20 mouse cellular contexts compared by ENCODE assay signal in the genomic region with DNA sequence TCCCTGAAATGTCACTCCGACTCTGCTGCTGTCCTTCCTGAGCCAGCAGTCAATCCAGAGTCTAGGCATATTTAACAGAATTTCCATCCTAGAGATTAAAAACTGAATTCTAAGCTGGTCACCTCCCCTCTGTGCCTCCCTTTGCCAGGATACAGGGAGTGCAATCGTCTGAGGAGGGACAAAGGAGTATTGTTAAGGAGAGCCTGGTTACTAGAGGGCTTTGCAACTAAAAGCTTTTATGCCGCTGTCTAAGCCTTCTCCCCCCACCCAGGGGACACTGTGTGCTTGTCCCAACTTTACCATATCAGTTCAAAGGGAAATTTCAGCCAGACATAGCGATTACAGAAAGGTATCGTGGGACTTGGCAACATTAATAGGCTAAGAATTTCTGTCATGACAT. TPM values are rescaled to one million over a fixed set of nuclear protein-coding genes. Genes with fewer than 3 reads are reported as not detected.
DNase-seq lines count a peak whose midpoint lies in the region; ATAC-seq and TF ChIP-seq lines count a peak whose summit lies in the region.
"Had no signal": no experiment of that assay in that cellular context is flagged by ENCODE, and none has a peak within 500 bp of the region (broad histone marks: within the 10 kb centered on the region; RNA-seq: fewer than 3 reads in every experiment).

No protein-coding gene starts in this region.

- 10% methylated on average over 5 of the region's 5 CpGs for WGBS in forebrain, embryonic 12.5 days
- 12% methylated on average over 5 of the region's 5 CpGs for WGBS in midbrain, embryonic 11.5 days

- peak; percentile 60; the same call in 1 of the 2 replicates for ATAC-seq in forebrain, embryonic 12.5 days (ENCODE audit: low FRiP score)
- ATAC-seq in midbrain, embryonic 11.5 days (ENCODE audit: low FRiP score), result peak; percentile 87
- ATAC-seq in activated CD4-positive, CD25-positive, alpha-beta regulatory T cell, adult 4 months, result no peak
- ATAC-seq: inflammation-experienced regulatory T-cells, adult 6 months had no signal

- no peaks in the 10 kb centered on the region for H3K27me3 ChIP-seq in ES-Bruce4 (ENCODE audit: control insufficient read depth, insufficient read depth, low read length, poor library complexity, severe bottlenecking)
- H3K27me3 ChIP-seq in forebrain, embryonic 12.5 days, result no peaks in the 10 kb centered on the region
- H3K27me3 ChIP-seq in midbrain, embryonic 11.5 days (ENCODE audit: control insufficient read depth, insufficient read depth, low read length), result no peaks in the 10 kb centered on the region
- H3K27me3 ChIP-seq: embryonic facial prominence, embryonic 13.5 days; limb, embryonic 15.5 days had no signal

- H3K36me3 ChIP-seq in ES-Bruce4 (ENCODE audit: control insufficient read depth, insufficient read depth, low read length, poor library complexity, severe bottlenecking), result no peaks in the 10 kb centered on the region
- no peaks in the 10 kb centered on the region for H3K36me3 ChIP-seq in forebrain, embryonic 12.5 days (replicated peaks)
- no peaks in the 10 kb centered on the region for H3K36me3 ChIP-seq in midbrain, embryonic 11.5 days (ENCODE audit: control insufficient read depth, insufficient read depth, low read length)
- H3K36me3 ChIP-seq: embryonic facial prominence, embryonic 13.5 days; limb, embryonic 15.5 days had no signal

- peak overlapping the region; percentile 63; the same call in 1 of the 2 replicates for H3K27ac ChIP-seq in ES-Bruce4 (ENCODE audit: insufficient read depth, low read length)
- H3K27ac ChIP-seq in forebrain, embryonic 12.5 days, result no peak overlapping the region
- no peak overlapping the region; the same call in 1 of the 2 replicates for H3K27ac ChIP-seq in midbrain, embryonic 11.5 days (ENCODE audit: low read depth, low read length)
- H3K27ac ChIP-seq: embryonic facial prominence, embryonic 13.5 days; layer of hippocampus, adult 2 months; left cerebral cortex, adult 2 months; limb, embryonic 15.5 days; macrophage had no signal

- TF ChIP-seq POLR2A in ES-Bruce4 (IDR thresholded peaks at IDR 0.05; ENCODE audit: insufficient read depth, low read length), result no peak

- TF ChIP-seq EP300 in ES-Bruce4 (IDR thresholded peaks at IDR 0.05; ENCODE audit: insufficient read depth, low read depth, low read length), result no peak

- H3K9ac ChIP-seq in ES-Bruce4 (ENCODE audit: low read depth, poor library complexity, severe bottlenecking), result no peak overlapping the region
- no peak overlapping the region for H3K9ac ChIP-seq in forebrain, embryonic 12.5 days
- H3K9ac ChIP-seq in midbrain, embryonic 11.5 days (ENCODE audit: low read length), result peak overlapping the region; percentile 31; the same call in 1 of the 2 replicates
- H3K9ac ChIP-seq: embryonic facial prominence, embryonic 13.5 days; limb, embryonic 15.5 days had no signal

- 0 out of 2 replicates have a peak overlapping the region, but pooled peaks have one; percentile 13 for H3K4me2 ChIP-seq in forebrain, embryonic 12.5 days
- no peak overlapping the region for H3K4me2 ChIP-seq in midbrain, embryonic 11.5 days
- H3K4me2 ChIP-seq: embryonic facial prominence, embryonic 13.5 days; limb, embryonic 15.5 days had no signal

- H3K9me3 ChIP-seq in ES-Bruce4 (replicated peaks; ENCODE audit: control insufficient read depth, insufficient read depth, low read length, poor library complexity, severe bottlenecking), result no peaks in the 10 kb centered on the region
- no peaks in the 10 kb centered on the region for H3K9me3 ChIP-seq in forebrain, embryonic 12.5 days
- no peaks in the 10 kb centered on the region for H3K9me3 ChIP-seq in midbrain, embryonic 11.5 days (ENCODE audit: control insufficient read depth, low read length)
- H3K9me3 ChIP-seq: embryonic facial prominence, embryonic 13.5 days; limb, embryonic 15.5 days had no signal

- DNase-seq in Muller cell, postnatal 12 days (ENCODE audit: inconsistent ontology term), result peak; percentile 45
- DNase-seq in midbrain, embryonic 11.5 days (ENCODE audit: low spot score, missing footprints), result peak; percentile 85
- no peak for DNase-seq in thymus, postnatal 0 days (ENCODE audit: low spot score)
- DNase-seq in adrenal gland, postnatal 36 days, result no peak
- DNase-seq: adrenal gland, postnatal 25 days; cerebellum, adult 9-11 months; gastrocnemius, postnatal 10 days; heart, postnatal 10 days; lung, adult 18-20 months; right cerebral cortex, postnatal 4 days; thymus, postnatal 25 days had no signal

- TF ChIP-seq CTCF in ES-Bruce4 (IDR thresholded peaks at IDR 0.05; ENCODE audit: low read depth, low read length), result no peak

- no peak overlapping the region for H3K4me3 ChIP-seq in ES-Bruce4 (ENCODE audit: low read depth, low read length)
- no peak overlapping the region for H3K4me3 ChIP-seq in forebrain, embryonic 12.5 days (replicated peaks)
- H3K4me3 ChIP-seq in midbrain, embryonic 11.5 days (ENCODE audit: low read depth, low read length), result no peak overlapping the region
- H3K4me3 ChIP-seq: embryonic facial prominence, embryonic 13.5 days; layer of hippocampus, adult 2 months; left cerebral cortex, adult 2 months; limb, embryonic 15.5 days had no signal

- H3K4me1 ChIP-seq in ES-Bruce4 (ENCODE audit: control insufficient read depth, insufficient read depth, low read length), result peaks cover 4% of the 10 kb centered on the region
- H3K4me1 ChIP-seq in forebrain, embryonic 12.5 days, result peaks cover 11% of the 10 kb centered on the region
- peaks cover 5% of the 10 kb centered on the region for H3K4me1 ChIP-seq in midbrain, embryonic 11.5 days (ENCODE audit: control insufficient read depth, insufficient read depth, low read length)
- H3K4me1 ChIP-seq: embryonic facial prominence, embryonic 13.5 days; limb, embryonic 15.5 days had no signal

RNA-seq across cellular contexts. Expression of a gene that starts 8.7 kb away (rescaled TPM):
- polyA plus RNA-seq in ES-Bruce4 (2011; ENCODE audit: insufficient read depth, insufficient read length, low read depth, missing spikeins), result 1.4 and 2.3 TPM in 2 replicates
- polyA plus RNA-seq in forebrain, embryonic 12.5 days (2016; fragmentation: Nextera tagmentation; extraction: Ambion mirVana), result 16.7 and 18.4 TPM in 2 replicates
- 6.0 and 6.4 TPM in 2 replicates for polyA plus RNA-seq in midbrain, embryonic 11.5 days (2014; fragmentation: Nextera tagmentation; extraction: Ambion mirVana)
- 27.5 and 27.7 TPM in 2 replicates for polyA plus RNA-seq in thymus, postnatal 0 days (2015; fragmentation: Nextera tagmentation; extraction: Ambion mirVana)
- polyA plus RNA-seq in activated CD4-positive, CD25-positive, alpha-beta regulatory T cell, adult 4 months (2017; shearing (Covaris generic)), result 10 to 100 TPM; 27.1 to 30.5 TPM
- 10 to 100 TPM in 1 of 2 experiments, 1 to 10 TPM in 1; 7.2 to 10.1 TPM for total RNA-seq in adrenal gland, postnatal 36 days (2021)

RNA-seq across cellular contexts. Expression of a gene that starts 12.9 kb away (rescaled TPM):
- polyA plus RNA-seq in ES-Bruce4 (2011; ENCODE audit: insufficient read depth, insufficient read length, low read depth, missing spikeins), result 34.1 and 39.3 TPM in 2 replicates
- polyA plus RNA-seq in forebrain, embryonic 12.5 days (2016; fragmentation: Nextera tagmentation; extraction: Ambion mirVana), result 5.6 and 6.1 TPM in 2 replicates
- polyA plus RNA-seq in midbrain, embryonic 11.5 days (2014; fragmentation: Nextera tagmentation; extraction: Ambion mirVana), result 6.4 and 6.8 TPM in 2 replicates
- polyA plus RNA-seq in thymus, postnatal 0 days (2015; fragmentation: Nextera tagmentation; extraction: Ambion mirVana), result 0.33 and 0.46 TPM in 2 replicates
- polyA plus RNA-seq in activated CD4-positive, CD25-positive, alpha-beta regulatory T cell, adult 4 months (2017; shearing (Covaris generic)), result under 1 TPM; 0.13 TPM
- 1 to 10 TPM; 1.5 to 2.2 TPM for total RNA-seq in adrenal gland, postnatal 36 days (2021)

Comparison
In these comparisons a context has a peak if more than half of its experiments do, and no peak if none do; other contexts are left out.
1. DNase-seq: peak in Muller cell, postnatal 12 days (single experiment) and midbrain, embryonic 11.5 days (single experiment); none in thymus, postnatal 0 days (single experiment) and adrenal gland, postnatal 36 days (0 of 2).